Mouse (Mus musculus): ENCODE results near the gene Pus1.

Pus1 gene

GRCm38 (mm10) chr5:110763890-110764289 is 16.6 kb downstream of the Pus1 start:
- TF ChIP-seq GATA4 (IDR thresholded peaks at IDR 0.05; ENCODE audit: insufficient replicate concordance, low read length): no peak

GRCm38 (mm10) chr5:110745021-110745420 is 35.4 kb downstream of the Pus1 start:
- no peak for TF ChIP-seq GATA4 (IDR thresholded peaks at IDR 0.05; ENCODE audit: insufficient replicate concordance, low read length)

GRCm38 (mm10) chr5:110739496-110740275 is 40.8 kb downstream of the Pus1 start:
- TF ChIP-seq GATA4 (IDR thresholded peaks at IDR 0.05; ENCODE audit: insufficient replicate concordance, low read length): no peak

- no peak for TF ChIP-seq GATA4 (IDR thresholded peaks at IDR 0.05; ENCODE audit: insufficient replicate concordance, low read length)
Observed at GRCm38 (mm10) chr5:110735606-110736005, 44.9 kb downstream of the Pus1 start.

- no peak for TF ChIP-seq GATA4 (IDR thresholded peaks at IDR 0.05; ENCODE audit: insufficient replicate concordance, low read length)
Observed at GRCm38 (mm10) chr5:110733231-110733823, 47.1 kb downstream of the Pus1 start.

- no peak for TF ChIP-seq GATA4 (IDR thresholded peaks at IDR 0.05; ENCODE audit: insufficient replicate concordance, low read length)
Observed at GRCm38 (mm10) chr5:110731227-110731626, 49.2 kb downstream of the Pus1 start.

- no peak for TF ChIP-seq GATA4 (IDR thresholded peaks at IDR 0.05; ENCODE audit: insufficient replicate concordance, low read length)
Observed at GRCm38 (mm10) chr5:110727850-110728249, 52.6 kb downstream of the Pus1 start.
